Mouse (Mus musculus) heart, adult 18-20 months (tissue): ENCODE data around the gene Mthfd1l. TPM values are rescaled to one million over a fixed set of nuclear protein-coding genes. Genes with fewer than 3 reads are reported as not detected.

Experiments
- DNase-seq, 2 experiments: peaks; one replicate each; pipeline ENCODE4 v3.0.0; 2021 to 2022; ENCODE audit warnings: mixed read lengths in 1 of 2
- long read RNA-seq, 2 experiments: library from polyadenylated mRNA; stranded (forward); transcript quantifications; one replicate each; pipeline ENCODE4 v2.0.0; 2021
- total RNA-seq, 2 experiments: library from RNA; stranded (reverse); gene quantifications; 2 replicates each; pipeline ENCODE4 v1.2.3; 2021

Gene Mthfd1l
- under 1 TPM; 0.69 to 0.90 TPM for total RNA-seq
- long read RNA-seq, experiment 1, result 0 reads
- long read RNA-seq, experiment 2, result 0 reads

GRCm38 (mm10) chr10:3972981-3973588 is at the start of gene Mthfd1l:
Mthfd1l (plus strand) TSS chr10:3973118.
- peak; percentile 81 to 87 for DNase-seq

- no peak for DNase-seq
Measured at GRCm38 (mm10) chr10:3928008-3928545, 44.8 kb upstream of the Mthfd1l start.

GRCm38 (mm10) chr10:3931831-3932230 is 41.1 kb upstream of the Mthfd1l start:
- DNase-seq, result no peak

GRCm38 (mm10) chr10:3933311-3933940 is 39.5 kb upstream of the Mthfd1l start:
- no peak for DNase-seq

- no peak for DNase-seq
Measured at GRCm38 (mm10) chr10:3936864-3937263, 36.1 kb upstream of the Mthfd1l start.

GRCm38 (mm10) chr10:3939895-3940595 is 32.9 kb upstream of the Mthfd1l start:
- no peak for DNase-seq

GRCm38 (mm10) chr10:3940596-3940975 is 32.3 kb upstream of the Mthfd1l start:
- DNase-seq, result no peak

- peak; percentile 45 to 81 for DNase-seq
Measured at GRCm38 (mm10) chr10:3941054-3941757, 31.7 kb upstream of the Mthfd1l start.

GRCm38 (mm10) chr10:3942289-3942688 is 30.6 kb upstream of the Mthfd1l start:
- DNase-seq, result no peak

GRCm38 (mm10) chr10:3943492-3944395 is 29.2 kb upstream of the Mthfd1l start:
- DNase-seq, result peak; percentile 76 to 89

- no peak for DNase-seq
Measured at GRCm38 (mm10) chr10:3946871-3947270, 26.0 kb upstream of the Mthfd1l start.

- DNase-seq, result no peak
Measured at GRCm38 (mm10) chr10:3947346-3947745, 25.6 kb upstream of the Mthfd1l start.

GRCm38 (mm10) chr10:3949306-3949705 is 23.6 kb upstream of the Mthfd1l start:
- DNase-seq, result no peak

- no peak for DNase-seq
Measured at GRCm38 (mm10) chr10:3956471-3956870, 16.4 kb upstream of the Mthfd1l start.

GRCm38 (mm10) chr10:3958591-3958990 is 14.3 kb upstream of the Mthfd1l start:
- no peak for DNase-seq

- DNase-seq, result no peak
Measured at GRCm38 (mm10) chr10:3969026-3969425, 3.9 kb upstream of the Mthfd1l start.

- no peak for DNase-seq
Measured at GRCm38 (mm10) chr10:3972237-3972636, 681 bp upstream of the Mthfd1l start.

GRCm38 (mm10) chr10:3973589-3974070 is 712 bp downstream of the Mthfd1l start:
- peak; percentile 92 to 93 for DNase-seq

- no peak for DNase-seq
Measured at GRCm38 (mm10) chr10:3974380-3974779, 1.5 kb downstream of the Mthfd1l start.

- no peak for DNase-seq
Measured at GRCm38 (mm10) chr10:3975898-3976622, 3.1 kb downstream of the Mthfd1l start.
